Mouse (Mus musculus) intestine, embryonic 15.5 days (tissue): ENCODE data around the gene Mtnr1a. TPM values are rescaled to one million over a fixed set of nuclear protein-coding genes. Genes with fewer than 3 reads are reported as not detected.

Experiments
- ATAC-seq: fragments of 200-750 bp; cut with Nextera tagmentation; 2 replicates; pipeline ENCODE4 v1.8.0; 2017; ENCODE audit warnings: moderate TSS enrichment, moderate library complexity
- H3K27ac ChIP-seq: fragments of 300-500 bp; sonication (generic); 2 replicates; pipeline ENCODE4 v1.5.1; 2015; ENCODE audit warnings: mild to moderate bottlenecking, inconsistent platforms
- H3K27me3 ChIP-seq: fragments of 300-500 bp; sonication (generic); replicated peaks from 2 replicates; pipeline ENCODE4 v1.6.1; 2015; ENCODE audit warnings: inconsistent platforms
- H3K36me3 ChIP-seq: fragments of 300-500 bp; sonication (generic); 2 replicates; pipeline ENCODE4 v1.6.1; 2015; ENCODE audit warnings: inconsistent platforms
- H3K4me1 ChIP-seq: fragments of 300-500 bp; sonication (generic); replicated peaks from 2 replicates; pipeline ENCODE4 v1.6.1; 2015; ENCODE audit warnings: inconsistent platforms
- H3K4me2 ChIP-seq: fragments of 300-500 bp; sonication (generic); replicated peaks from 2 replicates; pipeline ENCODE4 v1.6.1; 2015; ENCODE audit warnings: mild to moderate bottlenecking, inconsistent platforms
- H3K4me3 ChIP-seq: fragments of 300-500 bp; sonication (generic); replicated peaks from 2 replicates; pipeline ENCODE4 v1.5.1; 2015; ENCODE audit warnings: inconsistent platforms
- H3K9ac ChIP-seq: fragments of 300-500 bp; sonication (generic); 2 replicates; pipeline ENCODE4 v1.6.1; 2015; ENCODE audit warnings: inconsistent platforms
- H3K9me3 ChIP-seq: fragments of 300-500 bp; sonication (generic); 2 replicates; pipeline ENCODE4 v1.6.1; 2016; ENCODE audit warnings: inconsistent platforms
- WGBS: fragments of 180-500 bp; shearing (Covaris S2); methylation state at CpG from one replicate; pipeline ENCODE4 v1.1.7; 2015; 5-methylcytosine and 5-hydroxymethylcytosine counted together
- polyA plus RNA-seq: library from polyadenylated mRNA; unstranded; fragments of >200 nt; fragmentation: Nextera tagmentation; extraction: Ambion mirVana; gene quantifications from 2 replicates; pipeline ENCODE4 v1.2.1, GENCODE M21; 2015

The Mtnr1a gene
- polyA plus RNA-seq, 1 experiment from 2014 or later: 0.26 TPM

- Histone ChIP-seq H3K9ac (no peak overlapping the region), H3K4me3 (no peak overlapping the region), H3K9me3 (no peaks in the 10 kb centered on the region), H3K27me3 (no peaks in the 10 kb centered on the region), H3K36me3 (no peaks in the 10 kb centered on the region), H3K4me2 (no peak overlapping the region), H3K27ac (no peak overlapping the region), H3K4me1 (no peaks in the 10 kb centered on the region)
- ATAC-seq: no peak
- WGBS: 42% methylated on average over 5 of the region's 5 CpGs
Observed at GRCm38 (mm10) chr8:45111820-45112219, 42.9 kb downstream of the Mtnr1a start.

DNA sequence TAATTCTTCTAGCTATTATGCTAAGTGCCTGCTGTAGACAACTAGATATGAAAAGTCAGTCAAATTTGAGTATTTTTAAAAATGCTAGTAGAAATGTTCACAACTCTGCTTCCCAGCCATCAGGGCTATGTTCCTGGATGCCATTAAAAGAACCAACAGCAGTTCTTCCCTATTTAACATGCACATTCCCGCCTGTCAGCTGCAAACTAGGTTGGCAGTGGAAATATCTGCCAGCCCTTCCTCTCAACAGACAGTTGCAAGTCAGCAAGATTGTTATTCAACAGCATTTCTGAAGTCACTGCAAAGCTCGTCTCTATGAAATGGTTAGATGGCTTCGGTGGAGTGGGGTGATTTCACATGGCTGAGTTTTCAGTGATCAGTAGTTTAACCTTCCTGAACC lies 48.7 kb downstream of the Mtnr1a start:
- H3K4me1 ChIP-seq: no peaks in the 10 kb centered on the region
- no peak for ATAC-seq
- H3K27me3 ChIP-seq: no peaks in the 10 kb centered on the region
- no peaks in the 10 kb centered on the region for H3K9me3 ChIP-seq
- no peak overlapping the region for H3K4me2 ChIP-seq
- no peak overlapping the region for H3K9ac ChIP-seq
- no peak overlapping the region for H3K4me3 ChIP-seq
- no peak overlapping the region for H3K27ac ChIP-seq
- 79% methylated on average over 3 of the region's 3 CpGs for WGBS
- no peaks in the 10 kb centered on the region for H3K36me3 ChIP-seq

- no peak for ATAC-seq
- H3K9me3 ChIP-seq: no peaks in the 10 kb centered on the region
- no peak overlapping the region for H3K4me3 ChIP-seq
- H3K4me2 ChIP-seq: no peak overlapping the region
- no peaks in the 10 kb centered on the region for H3K36me3 ChIP-seq
- H3K9ac ChIP-seq: no peak overlapping the region
- H3K27me3 ChIP-seq: no peaks in the 10 kb centered on the region
- WGBS: 62% methylated on average over 5 of the region's 5 CpGs
- no peaks in the 10 kb centered on the region for H3K4me1 ChIP-seq
- no peak overlapping the region for H3K27ac ChIP-seq
Observed at GRCm38 (mm10) chr8:45125680-45126079, 56.7 kb downstream of the Mtnr1a start.

Other genes with a start within 250 kb of the Mtnr1a start
- 13.4 and 14.8 TPM in 2 replicates for gene Fat1, start 133.7 kb upstream of the Mtnr1a start, polyA plus RNA-seq
- 0.46 and 0.68 TPM in 2 replicates for gene F11, start 192.9 kb downstream of the Mtnr1a start, polyA plus RNA-seq
- 0.08 and 0.11 TPM in 2 replicates for gene Klkb1, start 225.7 kb downstream of the Mtnr1a start, polyA plus RNA-seq
- gene Gm45753, start 239.3 kb downstream of the Mtnr1a start, polyA plus RNA-seq: 0.18 and 0.39 TPM in 2 replicates